Mouse (Mus musculus) heart, postnatal 0 days (tissue): ENCODE data around the gene Higd2a. TPM values are rescaled to one million over a fixed set of nuclear protein-coding genes. Genes with fewer than 3 reads are reported as not detected.

Source experiments
- ATAC-seq: fragments of 200-750 bp; cut with Nextera tagmentation; 2 replicates; pipeline ENCODE4 v1.8.0; 2017; ENCODE audit warnings: low read depth, moderate number of reproducible peaks, moderate library complexity; ENCODE audit not compliant: insufficient read depth
- DNase-seq: peaks from one replicate; pipeline ENCODE4 v3.0.0-alpha.2; 2016; ENCODE audit warnings: low spot score
- H3K27ac ChIP-seq: fragments of 300-500 bp; sonication (generic); 2 replicates; pipeline ENCODE4 v1.5.1; 2014; ENCODE audit warnings: low read depth, mild to moderate bottlenecking
- H3K27me3 ChIP-seq: fragments of 300-500 bp; sonication (generic); 2 replicates; pipeline ENCODE4 v1.6.1; 2014; ENCODE audit warnings: low read length, mixed read lengths; ENCODE audit not compliant: control insufficient read depth, insufficient read depth
- H3K36me3 ChIP-seq: fragments of 300-500 bp; sonication (generic); replicated peaks from 2 replicates; pipeline ENCODE4 v1.6.1; 2014; ENCODE audit warnings: low read length, mixed read lengths; ENCODE audit not compliant: control insufficient read depth, insufficient read depth
- H3K4me1 ChIP-seq: fragments of 300-500 bp; sonication (generic); 2 replicates; pipeline ENCODE4 v1.6.1; 2014; ENCODE audit warnings: antibody characterized with exemption; ENCODE audit not compliant: control insufficient read depth, insufficient read depth
- H3K4me2 ChIP-seq: fragments of 300-500 bp; sonication (generic); 2 replicates; pipeline ENCODE4 v1.6.1; 2014; ENCODE audit warnings: low read depth, mild to moderate bottlenecking, low read length, moderate library complexity
- H3K4me3 ChIP-seq: fragments of 300-500 bp; sonication (generic); 2 replicates; pipeline ENCODE4 v1.5.1; 2014; ENCODE audit warnings: low read depth, low read length
- H3K9ac ChIP-seq: fragments of 300-500 bp; sonication (generic); replicated peaks from 2 replicates; pipeline ENCODE4 v1.6.1; 2014; ENCODE audit warnings: low read depth, low read length, mixed read lengths
- H3K9me3 ChIP-seq: fragments of 300-500 bp; sonication (generic); replicated peaks from 2 replicates; pipeline ENCODE4 v1.6.1; 2016; ENCODE audit warnings: low read length; ENCODE audit not compliant: control insufficient read depth
- CTCF ChIP-seq: IDR thresholded peaks from 2 replicates; pipeline ENCODE4 v1.5.1; 2016; ENCODE audit warnings: antibody characterized with exemption, control low read depth, low read depth
- EP300 ChIP-seq: IDR thresholded peaks from 2 replicates; pipeline ENCODE4 v1.6.1; 2016; ENCODE audit warnings: antibody characterized with exemption, low read depth
- WGBS: fragments of 180-500 bp; shearing (Covaris S2); extraction: QIAGEN DNeasy Blood & Tissue Kit; methylation state at CpG from one replicate; pipeline ENCODE4 v1.1.7; 2014; 5-methylcytosine and 5-hydroxymethylcytosine counted together
- microRNA-seq: library from miRNA; unstranded; fragments of <30 nt; microRNA quantifications from one replicate; pipeline ENCODE4, GENCODE M21; 2016
- polyA plus RNA-seq: library from polyadenylated mRNA; unstranded; fragments of >200 nt; fragmentation: Nextera tagmentation; extraction: Ambion mirVana; gene quantifications from 2 replicates; pipeline ENCODE4 v1.2.1, GENCODE M21; 2015
- total RNA-seq: library from RNA; depleted of rRNA; stranded (reverse); fragments of >200 nt; gene quantifications from 2 replicates; pipeline ENCODE4 v1.2.3, GENCODE M21; 2014; ENCODE audit warnings: low replicate concordance; rRNA removed

Gene Higd2a
- total and polyA plus RNA-seq, 2 experiments from 2014 or later: 392 to 496 TPM

DNA sequence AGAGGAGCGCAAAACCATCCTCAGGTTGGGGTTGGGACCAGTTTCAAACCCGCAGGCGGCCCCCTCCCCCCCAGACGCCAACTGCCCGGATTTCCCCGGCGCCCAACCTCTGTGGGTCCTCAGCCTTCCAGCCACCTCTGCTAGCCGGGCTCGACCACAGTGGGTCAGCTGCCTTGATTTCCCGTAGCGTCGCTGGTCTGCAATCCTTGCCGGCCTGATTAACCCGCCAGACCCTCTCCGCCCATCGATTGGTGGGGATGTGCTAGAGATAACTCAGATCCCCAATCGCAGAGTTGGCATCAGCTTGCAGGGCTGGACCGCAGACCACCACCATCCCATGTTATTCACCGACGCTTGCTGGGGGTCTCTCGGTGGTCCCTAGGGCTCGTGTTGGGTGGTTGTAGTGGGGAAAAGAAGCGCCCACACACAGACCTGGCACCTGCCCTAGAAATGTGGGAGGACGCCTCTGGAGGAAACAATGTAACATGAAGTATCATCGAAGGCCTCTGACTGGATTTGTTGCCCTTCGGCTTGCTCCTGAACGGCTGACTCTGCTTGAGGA lies 32.0 kb downstream of the Higd2a start:
- H3K27me3 ChIP-seq: no peaks in the 10 kb centered on the region
- WGBS: under 1% methylated on average over 23 of the region's 27 CpGs
- peak overlapping the region; percentile 90 for H3K4me3 ChIP-seq
- TF ChIP-seq CTCF: no peak
- no peak for TF ChIP-seq EP300
- H3K27ac ChIP-seq: peak overlapping the region; percentile 81
- DNase-seq: no peak
- H3K9me3 ChIP-seq: no peaks in the 10 kb centered on the region
- peak; percentile 45; the same call in 1 of the 2 replicates for ATAC-seq
- no peaks in the 10 kb centered on the region for H3K36me3 ChIP-seq
- H3K9ac ChIP-seq: peak overlapping the region; percentile 94
- H3K4me2 ChIP-seq: peak overlapping the region; percentile 81
- peaks cover 11% of the 10 kb centered on the region; the same call in 1 of the 2 replicates for H3K4me1 ChIP-seq

DNA sequence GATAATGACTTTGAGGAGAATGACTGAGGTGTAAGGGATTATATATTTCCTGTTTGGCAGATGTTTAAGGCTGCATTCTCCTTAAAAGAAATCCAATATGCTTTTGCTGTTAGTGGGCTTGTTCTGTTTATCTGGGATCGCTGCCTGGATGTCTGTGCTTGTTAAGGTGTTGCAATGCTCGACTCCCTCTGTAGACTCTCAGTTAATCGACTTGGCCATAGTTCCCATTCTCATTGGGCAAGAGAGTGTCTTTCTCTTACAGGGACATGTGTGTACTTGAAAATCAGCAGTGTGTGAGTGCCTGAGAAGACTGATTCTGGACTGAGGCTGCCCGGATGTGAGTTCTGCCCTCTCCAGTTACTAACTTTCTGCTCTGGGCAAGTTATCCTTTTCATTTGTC lies 39.1 kb downstream of the Higd2a start:
- ATAC-seq (no peak), DNase-seq (no peak)
- Histone ChIP-seq H3K27me3 (no peaks in the 10 kb centered on the region), H3K9me3 (no peaks in the 10 kb centered on the region), H3K36me3 (no peaks in the 10 kb centered on the region), H3K4me2 (no peak overlapping the region), H3K4me3 (no peak overlapping the region), H3K4me1 (no peaks in the 10 kb centered on the region), H3K9ac (no peak overlapping the region), H3K27ac (no peak overlapping the region)
- TF ChIP-seq EP300 (no peak), CTCF (no peak)
- WGBS: 67% methylated on average over 4 of the region's 4 CpGs

DNA sequence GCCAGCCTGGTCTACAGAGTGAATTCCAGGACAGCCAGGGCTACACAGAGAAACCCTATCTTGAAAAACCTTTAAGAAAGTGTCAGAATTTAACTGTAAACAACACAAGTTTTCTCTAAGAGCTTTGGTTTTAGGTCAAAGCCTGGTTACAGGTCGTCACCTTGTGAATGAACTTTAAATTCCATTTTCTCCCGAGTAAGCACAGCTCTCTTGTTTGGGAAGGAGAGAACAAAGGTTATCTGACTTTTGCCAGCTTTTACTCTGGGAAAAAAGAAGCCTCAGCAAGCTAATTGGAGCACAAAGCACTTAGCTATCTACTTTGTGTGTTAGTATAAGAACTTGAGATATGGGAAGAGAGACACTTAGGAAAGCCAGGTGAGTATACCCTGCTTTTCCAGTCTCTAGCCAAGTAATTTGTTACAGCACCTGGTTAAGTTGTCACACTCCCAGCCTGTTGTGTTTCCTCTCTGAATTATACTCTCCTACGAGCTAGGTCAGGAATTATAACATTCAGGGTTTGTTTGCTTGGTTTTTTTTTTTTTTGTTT lies 42.8 kb downstream of the Higd2a start:
- WGBS: 46% methylated on average over 3 of the region's 3 CpGs
- no peak for ATAC-seq

DNA sequence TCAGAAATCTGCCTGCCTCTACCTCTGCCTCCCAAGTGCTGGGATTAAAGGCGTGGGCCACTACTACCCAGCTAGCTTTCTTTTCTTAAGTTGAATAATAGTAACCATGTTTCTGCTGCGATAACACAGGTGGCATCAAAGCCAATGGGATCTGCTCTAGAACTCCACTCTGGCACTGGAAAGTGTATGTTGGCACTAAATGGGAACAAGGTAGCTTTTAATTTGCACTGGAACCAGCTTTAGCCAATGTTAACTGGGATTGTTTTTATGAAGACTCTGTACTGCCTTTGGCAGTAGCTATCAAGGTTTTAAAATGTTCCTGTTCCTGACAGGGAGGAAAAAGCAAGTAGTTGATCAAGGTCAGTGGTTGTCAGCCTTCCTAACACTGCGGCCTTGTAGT lies 45.0 kb downstream of the Higd2a start:
- Histone ChIP-seq H3K27ac (no peak overlapping the region), H3K27me3 (no peaks in the 10 kb centered on the region), H3K9me3 (no peaks in the 10 kb centered on the region), H3K4me3 (no peak overlapping the region), H3K4me1 (no peaks in the 10 kb centered on the region), H3K36me3 (peaks cover 30% of the 10 kb centered on the region), H3K4me2 (no peak overlapping the region), H3K9ac (no peak overlapping the region)
- TF ChIP-seq CTCF (no peak), EP300 (no peak)
- DNase-seq: no peak
- 91% methylated on average over 3 of the region's 3 CpGs for WGBS
- no peak for ATAC-seq

More for the DNA sequence above, 42.8 kb downstream of the Higd2a start:
- Histone ChIP-seq H3K4me3 (no peak overlapping the region), H3K27me3 (no peaks in the 10 kb centered on the region), H3K27ac (no peak overlapping the region), H3K9me3 (no peaks in the 10 kb centered on the region), H3K9ac (no peak overlapping the region), H3K4me2 (no peak overlapping the region), H3K36me3 (peaks cover 15% of the 10 kb centered on the region), H3K4me1 (no peaks in the 10 kb centered on the region)
- TF ChIP-seq EP300: no peak
- TF ChIP-seq CTCF: no peak
- no peak for DNase-seq

Small RNA genes lying within 50 kb of the gene (microRNA-seq; reads per million reads assigned to microRNA genes)
- not detected for gene Gm24195

Other genes starting within 250 kb of the Higd2a start
- gene Cplx2, start 218.9 kb upstream of the Higd2a start, total RNA-seq: 6.5 and 7.6 TPM in 2 replicates
- gene Cplx2, start 218.9 kb upstream of the Higd2a start, polyA plus RNA-seq: 1.5 and 1.7 TPM in 2 replicates
- gene Thoc3, start 121.4 kb upstream of the Higd2a start, total RNA-seq: 32.9 and 41.9 TPM in 2 replicates
- 48.4 and 51.5 TPM in 2 replicates for gene Thoc3, start 121.4 kb upstream of the Higd2a start, polyA plus RNA-seq
- gene Simc1, start 86.4 kb upstream of the Higd2a start, total RNA-seq: 3.6 and 6.3 TPM in 2 replicates
- gene Simc1, start 86.4 kb upstream of the Higd2a start, polyA plus RNA-seq: 1.6 and 1.9 TPM in 2 replicates
- gene 4833439L19Rik, start 24.8 kb upstream of the Higd2a start, total RNA-seq: 106 and 130 TPM in 2 replicates
- 100 and 110 TPM in 2 replicates for gene 4833439L19Rik, start 24.8 kb upstream of the Higd2a start, polyA plus RNA-seq
- 13.6 and 85.9 TPM in 2 replicates for gene Arl10, start 15.2 kb upstream of the Higd2a start, total RNA-seq
- gene Arl10, start 15.2 kb upstream of the Higd2a start, polyA plus RNA-seq: 9.4 and 10.7 TPM in 2 replicates
- gene Nop16, start 117 bp upstream of the Higd2a start, total RNA-seq: 12.1 and 22.9 TPM in 2 replicates
- gene Nop16, start 117 bp upstream of the Higd2a start, polyA plus RNA-seq: 29.9 and 30.0 TPM in 2 replicates
- gene Cltb, start 21.1 kb downstream of the Higd2a start, total RNA-seq: 32.1 and 43.6 TPM in 2 replicates
- gene Cltb, start 21.1 kb downstream of the Higd2a start, polyA plus RNA-seq: 66.0 and 66.2 TPM in 2 replicates
- 32.1 and 48.9 TPM in 2 replicates for gene Faf2, start 31.6 kb downstream of the Higd2a start, total RNA-seq
- gene Faf2, start 31.6 kb downstream of the Higd2a start, polyA plus RNA-seq: 27.2 and 29.2 TPM in 2 replicates
- 40.1 and 55.1 TPM in 2 replicates for gene Rnf44, start 103.7 kb downstream of the Higd2a start, total RNA-seq
- gene Rnf44, start 103.7 kb downstream of the Higd2a start, polyA plus RNA-seq: 28.3 and 30.8 TPM in 2 replicates
- 0.04 TPM in 1 of 2 replicates, not detected in the other for gene Cdhr2, start 111.3 kb downstream of the Higd2a start, total RNA-seq
- not detected in 2 replicates for gene Cdhr2, start 111.3 kb downstream of the Higd2a start, polyA plus RNA-seq
- not detected in 2 replicates for gene Gprin1, start 159.7 kb downstream of the Higd2a start, total RNA-seq
- gene Gprin1, start 159.7 kb downstream of the Higd2a start, polyA plus RNA-seq: 0.03 TPM in 1 of 2 replicates, not detected in the other
- gene Sncb, start 176.4 kb downstream of the Higd2a start, total RNA-seq: not detected in 2 replicates
- gene Sncb, start 176.4 kb downstream of the Higd2a start, polyA plus RNA-seq: not detected in 2 replicates
- gene Eif4e1b, start 193.8 kb downstream of the Higd2a start, total RNA-seq: not detected in 2 replicates
- not detected in 2 replicates for gene Eif4e1b, start 193.8 kb downstream of the Higd2a start, polyA plus RNA-seq
- gene Tspan17, start 199.2 kb downstream of the Higd2a start, total RNA-seq: 4.5 and 7.6 TPM in 2 replicates
- 7.5 and 9.3 TPM in 2 replicates for gene Tspan17, start 199.2 kb downstream of the Higd2a start, polyA plus RNA-seq